Mouse (Mus musculus): ENCODE data around the gene Prss58. TPM values are rescaled to one million over a fixed set of nuclear protein-coding genes. Genes with fewer than 3 reads are reported as not detected.

The Prss58 gene
- not detected in 2 replicates for polyA plus RNA-seq (2012; rRNA removed)

DNA sequence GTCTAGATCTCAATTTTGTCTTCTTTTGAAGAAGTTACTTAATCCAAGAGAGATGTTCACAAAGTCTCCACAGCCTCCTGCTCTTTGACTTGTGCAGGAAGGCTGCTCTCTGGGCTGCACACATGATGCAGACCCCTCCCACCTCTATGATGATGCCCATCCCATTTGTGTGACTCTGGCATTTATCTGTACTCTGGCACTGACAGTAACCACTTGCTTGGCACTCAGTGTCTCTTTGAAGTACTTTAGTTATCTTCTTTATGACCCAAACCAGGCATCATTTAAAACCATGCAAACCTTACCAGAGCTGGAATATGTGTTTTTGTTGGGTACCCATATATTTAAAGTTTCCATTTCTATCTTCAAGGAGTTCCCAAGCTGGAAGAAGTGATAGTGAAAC lies at the start of gene Prss58:
TSS of gene Prss58 (minus strand) at position 101 of the 400 bp plus-strand sequence.
- Histone ChIP-seq H3K4me3 (ENCODE audit: insufficient read depth, low read length) (no peak within 1 kb of the TSS), H3K27ac (ENCODE audit: insufficient read depth, low read length) (no peak within 1 kb of the TSS), H3K4me1 (ENCODE audit: control insufficient read depth, insufficient read depth, low read length) (no peaks in the 10 kb centered on the region)
- TF ChIP-seq CTCF (IDR thresholded peaks at IDR 0.05; ENCODE audit: extremely low read depth, insufficient read depth, low read length) (no peak), POLR2A (IDR thresholded peaks at IDR 0.05; ENCODE audit: extremely low read depth, insufficient read depth, low read length) (no peak)

DNA sequence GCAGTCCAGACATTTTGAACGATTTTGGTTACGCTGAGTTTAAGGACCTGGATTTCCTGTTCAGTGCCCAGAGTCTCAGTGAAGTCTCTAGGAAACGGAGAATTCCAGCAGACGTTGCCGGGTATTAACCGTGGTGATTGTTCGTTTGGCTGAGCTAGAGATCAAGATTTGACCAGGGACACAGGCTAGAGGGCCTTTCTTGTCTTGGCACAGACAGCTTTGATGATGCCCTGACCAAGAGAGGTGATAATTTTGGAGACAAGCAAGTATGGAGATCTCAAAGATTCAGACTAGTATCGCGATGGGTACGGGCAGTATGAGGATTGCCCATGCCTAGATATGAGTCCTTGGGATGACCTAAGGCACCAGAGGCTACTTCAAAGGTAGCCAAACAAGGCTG lies 40.3 kb upstream of the Prss58 start, which contains the start of gene 1700074P13Rik:
TSS of gene 1700074P13Rik (minus strand) at position 101 of the 400 bp plus-strand sequence.
- no peak within 1 kb of the TSS for H3K27ac ChIP-seq (ENCODE audit: insufficient read depth, low read length)
- no peak within 1 kb of the TSS for H3K4me3 ChIP-seq (ENCODE audit: insufficient read depth, low read length)
- H3K4me1 ChIP-seq (ENCODE audit: control insufficient read depth, insufficient read depth, low read length) = no peaks in the 10 kb centered on the region
- TF ChIP-seq CTCF (IDR thresholded peaks at IDR 0.05; ENCODE audit: extremely low read depth, insufficient read depth, low read length) (no peak), POLR2A (IDR thresholded peaks at IDR 0.05; ENCODE audit: extremely low read depth, insufficient read depth, low read length) (no peak)

GRCm38 (mm10) chr6:40919954-40920353 lies 19.8 kb upstream of the Prss58 start:
- Histone ChIP-seq H3K4me1 (ENCODE audit: control insufficient read depth, insufficient read depth, low read length) (no peaks in the 10 kb centered on the region), H3K27ac (ENCODE audit: insufficient read depth, low read length) (no peak overlapping the region), H3K4me3 (ENCODE audit: insufficient read depth, low read length) (no peak overlapping the region)
- TF ChIP-seq CTCF (IDR thresholded peaks at IDR 0.05; ENCODE audit: extremely low read depth, insufficient read depth, low read length) (no peak), POLR2A (IDR thresholded peaks at IDR 0.05; ENCODE audit: extremely low read depth, insufficient read depth, low read length) (no peak)

GRCm38 (mm10) chr6:40894716-40895115 lies 5.5 kb downstream of the Prss58 start:
- H3K27ac ChIP-seq (ENCODE audit: insufficient read depth, low read length) = no peak overlapping the region
- no peak overlapping the region for H3K4me3 ChIP-seq (ENCODE audit: insufficient read depth, low read length)
- TF ChIP-seq POLR2A (IDR thresholded peaks at IDR 0.05; ENCODE audit: extremely low read depth, insufficient read depth, low read length) (no peak), CTCF (IDR thresholded peaks at IDR 0.05; ENCODE audit: extremely low read depth, insufficient read depth, low read length) (no peak)
- H3K4me1 ChIP-seq (ENCODE audit: control insufficient read depth, insufficient read depth, low read length) = no peaks in the 10 kb centered on the region

DNA sequence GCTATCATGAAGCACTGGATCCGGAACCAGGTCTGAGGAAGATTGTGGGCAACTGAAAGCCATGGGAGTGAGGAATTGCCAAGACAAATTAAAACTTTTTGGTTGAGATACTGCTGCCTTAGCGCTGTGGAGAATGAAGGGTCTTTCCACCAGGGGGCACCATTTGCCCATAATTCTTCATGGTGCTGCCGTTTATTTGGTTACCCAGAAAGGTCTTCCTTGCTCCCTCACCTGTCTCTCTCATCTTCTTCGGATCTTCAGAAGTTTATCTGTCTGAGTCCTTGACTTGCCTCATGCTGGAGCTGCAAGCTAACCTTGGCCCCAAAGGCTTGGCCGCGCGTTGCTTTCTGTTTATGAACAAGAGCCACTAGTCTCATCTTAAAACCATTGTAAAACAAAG lies 6.6 kb downstream of the Prss58 start:
- TF ChIP-seq POLR2A (IDR thresholded peaks at IDR 0.05; ENCODE audit: extremely low read depth, insufficient read depth, low read length) (no peak), CTCF (IDR thresholded peaks at IDR 0.05; ENCODE audit: extremely low read depth, insufficient read depth, low read length) (peak; percentile 44)
- Histone ChIP-seq H3K4me3 (ENCODE audit: insufficient read depth, low read length) (no peak overlapping the region), H3K27ac (ENCODE audit: insufficient read depth, low read length) (no peak overlapping the region)

DNA sequence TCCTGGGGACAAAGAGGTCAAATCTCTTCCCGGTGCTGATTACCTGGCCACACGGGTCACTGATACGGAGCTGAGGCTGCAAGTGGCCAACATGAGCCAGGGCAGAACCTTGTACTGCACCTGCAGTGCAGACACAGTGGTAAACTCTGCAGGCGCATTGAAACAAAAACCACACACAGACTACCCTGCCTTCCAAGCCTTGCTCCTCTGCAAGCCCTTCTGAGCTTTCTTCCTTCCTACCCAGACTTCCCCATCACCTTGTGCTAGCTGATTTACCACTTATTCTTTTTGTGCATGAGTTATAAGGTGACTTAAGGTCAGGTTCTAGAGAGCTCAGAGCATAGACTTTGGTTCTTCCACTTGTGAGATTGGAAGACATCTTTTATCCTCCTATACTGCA lies 8.4 kb downstream of the Prss58 start:
- H3K4me3 ChIP-seq (ENCODE audit: insufficient read depth, low read length) = no peak overlapping the region
- no peak overlapping the region for H3K27ac ChIP-seq (ENCODE audit: insufficient read depth, low read length)
- no peak for TF ChIP-seq POLR2A (IDR thresholded peaks at IDR 0.05; ENCODE audit: extremely low read depth, insufficient read depth, low read length)
- no peak for TF ChIP-seq CTCF (IDR thresholded peaks at IDR 0.05; ENCODE audit: extremely low read depth, insufficient read depth, low read length)
- H3K4me1 ChIP-seq (ENCODE audit: control insufficient read depth, insufficient read depth, low read length) = no peaks in the 10 kb centered on the region

More for the DNA sequence above, 6.6 kb downstream of the Prss58 start:
- no peaks in the 10 kb centered on the region for H3K4me1 ChIP-seq (ENCODE audit: control insufficient read depth, insufficient read depth, low read length)

DNA sequence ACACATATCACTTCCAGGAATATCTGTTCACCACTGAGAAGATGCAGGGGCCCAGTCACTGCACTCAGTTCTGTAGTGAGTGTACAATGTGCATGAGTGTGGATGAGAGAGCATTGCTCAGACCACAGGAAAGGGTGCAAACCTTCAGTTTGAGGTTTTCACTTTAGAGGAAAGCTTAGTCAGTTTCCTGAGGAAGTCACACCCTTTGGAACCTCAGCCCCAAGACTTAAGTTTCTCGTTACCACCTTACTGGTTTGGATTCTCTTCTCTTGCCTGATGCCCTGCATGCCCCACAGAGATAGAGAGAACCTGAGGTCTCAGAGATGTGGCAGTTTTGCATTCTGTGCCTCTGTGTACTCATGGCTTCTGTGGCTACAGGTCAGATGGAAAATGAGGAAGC lies 9.2 kb downstream of the Prss58 start:
- TF ChIP-seq POLR2A (IDR thresholded peaks at IDR 0.05; ENCODE audit: extremely low read depth, insufficient read depth, low read length) = no peak
- no peak for TF ChIP-seq CTCF (IDR thresholded peaks at IDR 0.05; ENCODE audit: extremely low read depth, insufficient read depth, low read length)
- no peak overlapping the region for H3K4me3 ChIP-seq (ENCODE audit: insufficient read depth, low read length)

DNA sequence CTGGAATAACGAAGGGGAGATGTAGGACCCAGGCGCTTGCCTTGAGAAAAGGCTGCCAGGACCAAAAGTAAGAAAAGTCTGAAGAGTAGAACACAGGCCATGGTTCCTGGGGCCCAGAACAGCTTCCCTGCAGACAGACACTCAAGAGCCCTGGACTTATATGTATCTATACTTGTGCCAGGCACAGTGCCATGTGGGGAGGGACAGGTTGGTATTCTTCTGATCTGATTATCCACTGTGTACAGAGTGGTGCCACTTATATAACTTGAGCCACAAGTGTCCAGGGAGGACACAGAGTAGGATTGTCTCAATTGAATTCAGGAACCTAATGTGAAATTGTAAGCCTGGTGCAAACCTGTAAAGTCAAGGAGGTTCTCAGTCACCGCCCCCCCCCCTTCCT lies 12.8 kb downstream of the Prss58 start, which contains the start of gene Moxd2:
TSS of gene Moxd2 (minus strand) at position 101 of the 400 bp plus-strand sequence.
- H3K4me1 ChIP-seq (ENCODE audit: control insufficient read depth, insufficient read depth, low read length) = no peaks in the 10 kb centered on the region
- no peak within 1 kb of the TSS for H3K27ac ChIP-seq (ENCODE audit: insufficient read depth, low read length)
- TF ChIP-seq CTCF (IDR thresholded peaks at IDR 0.05; ENCODE audit: extremely low read depth, insufficient read depth, low read length) (no peak), POLR2A (IDR thresholded peaks at IDR 0.05; ENCODE audit: extremely low read depth, insufficient read depth, low read length) (no peak)
- H3K4me3 ChIP-seq (ENCODE audit: insufficient read depth, low read length) = no peak within 1 kb of the TSS

More for the DNA sequence above, 9.2 kb downstream of the Prss58 start:
- Histone ChIP-seq H3K4me1 (ENCODE audit: control insufficient read depth, insufficient read depth, low read length) (no peaks in the 10 kb centered on the region), H3K27ac (ENCODE audit: insufficient read depth, low read length) (no peak overlapping the region)

DNA sequence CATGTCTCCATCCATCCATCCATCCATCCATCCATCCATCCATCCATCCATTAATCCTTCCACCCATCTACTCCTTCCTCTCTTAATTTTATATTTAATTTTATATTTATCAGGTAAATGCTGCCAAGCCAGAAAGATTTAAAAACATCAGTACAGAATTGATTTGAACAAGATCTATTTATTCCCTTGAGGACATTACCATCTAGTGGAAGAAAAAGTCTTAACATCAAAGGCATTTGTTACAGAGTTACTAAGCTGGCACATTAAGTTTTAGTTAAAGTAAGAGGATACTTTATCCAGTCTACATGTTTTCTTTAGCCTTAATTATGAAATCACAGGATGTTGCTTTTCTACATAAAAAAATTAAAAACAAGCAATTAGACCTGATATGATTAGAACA lies 54.9 kb downstream of the Prss58 start:
- Histone ChIP-seq H3K4me1 (ENCODE audit: control insufficient read depth, insufficient read depth, low read length) (no peaks in the 10 kb centered on the region), H3K27ac (ENCODE audit: insufficient read depth, low read length) (no peak overlapping the region), H3K4me3 (ENCODE audit: insufficient read depth, low read length) (no peak overlapping the region)
- TF ChIP-seq CTCF (IDR thresholded peaks at IDR 0.05; ENCODE audit: extremely low read depth, insufficient read depth, low read length) (no peak), POLR2A (IDR thresholded peaks at IDR 0.05; ENCODE audit: extremely low read depth, insufficient read depth, low read length) (no peak)

Other genes starting within 250 kb of the Prss58 start
- not detected in 2 replicates for gene Moxd2, start 12.9 kb downstream of the Prss58 start, polyA plus RNA-seq (2012; rRNA removed)
- gene 1700074P13Rik, start 40.2 kb upstream of the Prss58 start, polyA plus RNA-seq (2012; rRNA removed) = not detected in 2 replicates
- gene Gm4744, start 51.5 kb upstream of the Prss58 start, polyA plus RNA-seq (2012; rRNA removed) = not detected in 2 replicates
- not detected in 2 replicates for gene 1810009J06Rik, start 64.4 kb upstream of the Prss58 start, polyA plus RNA-seq (2012; rRNA removed)
- gene Gm2663, start 99.1 kb upstream of the Prss58 start, polyA plus RNA-seq (2012; rRNA removed) = not detected in 2 replicates
- gene 2210010C04Rik, start 135.1 kb upstream of the Prss58 start, polyA plus RNA-seq (2012; rRNA removed) = 0.09 and 0.13 TPM in 2 replicates